Mouse (Mus musculus) kidney, adult 10 weeks (tissue): ENCODE data around the gene Micall2. TPM values are rescaled to one million over a fixed set of nuclear protein-coding genes. Genes with fewer than 3 reads are reported as not detected.

Experiments used
- polyA plus RNA-seq: library from polyadenylated mRNA; stranded (reverse); fragments of 350-450 nt; fragmentation: Illumina TruSeq; extraction: RNeasy Lipid Tissue Mini Kit (QIAGEN cat#74804); gene quantifications from one replicate; pipeline ENCODE4 v1.2.3, GENCODE M21; 2014; ENCODE audit warnings: low read depth, low replicate concordance

The Micall2 gene
- 0.12 TPM for polyA plus RNA-seq

DNA sequence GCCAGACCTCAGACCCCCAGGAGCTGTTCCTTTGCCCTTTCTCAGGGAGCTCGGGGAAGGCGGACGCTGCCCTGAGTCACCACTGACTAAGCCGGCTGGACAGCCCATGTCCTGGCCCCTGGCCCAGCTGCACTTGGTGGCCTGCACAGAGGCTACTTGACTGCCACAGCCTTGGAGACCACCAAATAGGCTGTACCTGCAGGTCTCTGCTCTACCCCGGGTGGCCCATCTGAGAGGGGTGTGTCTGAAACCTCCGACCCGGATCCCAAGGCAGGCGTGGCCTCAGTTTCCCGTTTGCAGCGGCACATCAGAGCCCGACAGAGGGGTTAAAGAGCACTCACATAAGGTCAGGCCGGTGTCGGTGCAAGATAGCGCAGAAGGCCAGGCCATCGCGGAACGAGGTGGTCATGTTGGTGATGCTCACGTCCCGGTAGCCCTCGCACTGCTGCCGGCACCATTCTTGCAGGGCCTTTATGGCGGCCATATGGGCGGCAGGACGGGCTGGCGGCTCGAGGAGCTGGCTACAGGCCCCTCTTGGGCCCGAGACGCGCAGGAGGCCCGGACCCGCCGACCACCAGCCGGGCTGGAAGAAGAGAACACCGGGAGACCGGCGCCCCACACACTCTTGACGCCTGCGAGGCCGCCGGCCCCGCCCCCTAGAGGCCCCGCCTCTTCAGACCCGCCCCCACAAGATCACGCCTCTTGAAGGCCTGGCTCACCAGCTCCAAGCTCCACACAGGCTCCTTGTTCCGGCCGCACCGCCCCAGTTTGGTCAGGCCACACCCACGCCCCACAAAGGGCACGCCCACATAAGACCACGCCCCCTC, at the start of gene Micall2:
Gene Micall2 (minus strand): TSS at position 660 of the 827 bp plus-strand sequence.

DNA sequence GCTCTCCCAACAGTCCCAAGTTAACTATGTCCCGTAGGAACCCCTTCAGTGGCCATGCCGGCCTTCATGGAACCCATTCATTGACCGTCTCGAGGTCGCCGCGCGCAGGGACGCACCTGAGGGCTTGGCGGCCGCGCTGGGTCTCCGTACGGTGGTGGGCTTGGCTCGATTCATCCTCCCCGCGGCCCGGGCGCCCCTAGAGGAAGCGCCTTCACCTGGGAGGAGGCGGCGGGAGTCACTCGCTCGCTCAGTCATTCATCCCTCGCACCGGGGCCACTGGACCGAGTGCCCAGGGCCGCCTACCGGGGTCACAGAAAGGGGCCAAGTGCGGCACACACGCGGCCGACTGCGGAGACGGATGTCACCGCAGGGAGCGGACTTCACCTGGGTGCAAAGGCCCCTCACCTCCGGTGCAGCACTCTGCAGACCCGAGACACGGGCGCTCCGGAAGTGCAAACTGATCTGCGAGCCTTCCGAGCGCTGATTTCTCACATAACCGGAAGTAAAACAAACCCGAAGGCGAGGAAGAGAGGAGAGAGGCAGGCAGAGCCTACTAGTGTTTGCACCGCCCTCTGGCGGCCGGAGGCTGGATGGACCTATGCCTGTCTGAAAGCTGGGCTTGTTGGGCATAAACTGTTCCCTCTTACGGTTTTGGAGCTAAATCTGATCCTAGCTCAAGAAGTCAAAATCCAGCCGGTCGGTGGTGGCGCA, 39.2 kb upstream of the Micall2 start, which contains the start of gene Ints1:
Gene Ints1 (minus strand): TSS at position 459 of the 711 bp plus-strand sequence.

Other genes with a start within 250 kb of the Micall2 start
- not detected for gene Uncx, start 192.8 kb downstream of the Micall2 start, polyA plus RNA-seq
- gene Ints1, start 39.3 kb upstream of the Micall2 start, polyA plus RNA-seq = 0.85 TPM
- gene Mafk, start 55.2 kb upstream of the Micall2 start, polyA plus RNA-seq = 4.7 TPM
- gene Tmem184a, start 83.6 kb upstream of the Micall2 start, polyA plus RNA-seq = 1.2 TPM
- gene Gm26938, start 90.1 kb upstream of the Micall2 start, polyA plus RNA-seq = not detected
- not detected for gene Psmg3, start 90.5 kb upstream of the Micall2 start, polyA plus RNA-seq
- 0.61 TPM for gene Elfn1, start 171.6 kb upstream of the Micall2 start, polyA plus RNA-seq